Mouse (Mus musculus) MEL (cell line): ENCODE results near the gene Coil. TPM values are rescaled to one million over a fixed set of nuclear protein-coding genes. Genes with fewer than 3 reads are reported as not detected.

Experiments used
- DNase-seq: peaks from one replicate; pipeline ENCODE4 v3.0.0; 2011; ENCODE audit warnings: low read depth, low spot score
- H3K27ac ChIP-seq: 2 replicates; pipeline ENCODE4 v1.5.1; 2012; ENCODE audit warnings: low read depth, mild to moderate bottlenecking, control low read depth, low read length, moderate library complexity; ENCODE audit not compliant: control insufficient read depth
- H3K27me3 ChIP-seq, 2 experiments: fragments of 150-350 bp in 1 of 2; sonication (generic) in 1 of 2; 2 replicates each; pipeline ENCODE4 v1.6.1; 2012; ENCODE audit warnings: low read length in 2 of 2, mild to moderate bottlenecking in 2 of 2, improper control_type of control experiment in 1 of 2, moderate library complexity in 1 of 2; ENCODE audit not compliant: insufficient read depth in 2 of 2, control insufficient read depth in 1 of 2
- H3K36me3 ChIP-seq, 2 experiments: 2 replicates each; pipeline ENCODE4 v1.6.1; 2012 to 2014; ENCODE audit warnings: low read length in 2 of 2, improper control_type of control experiment in 1 of 2, inconsistent platforms in 1 of 2, mild to moderate bottlenecking in 1 of 2; ENCODE audit not compliant: insufficient read depth in 2 of 2, control insufficient read depth in 1 of 2
- H3K4me1 ChIP-seq, 2 experiments: fragments of 150-350 bp in 1 of 2; sonication (generic) in 1 of 2; 2 replicates each; pipeline ENCODE4 v1.6.1; 2012; ENCODE audit warnings: low read length in 2 of 2, improper control_type of control experiment in 1 of 2, mild to moderate bottlenecking in 1 of 2; ENCODE audit not compliant: insufficient read depth in 2 of 2, control insufficient read depth in 1 of 2
- H3K4me3 ChIP-seq, 2 experiments: fragments of 150-350 bp in 1 of 2; sonication (generic) in 1 of 2; 2 replicates each; pipeline ENCODE4 v1.5.1; 2012; ENCODE audit warnings: low read depth in 2 of 2, low read length in 2 of 2, mild to moderate bottlenecking in 2 of 2, moderate library complexity in 2 of 2, control low read depth in 1 of 2, improper control_type of control experiment in 1 of 2; ENCODE audit not compliant: control insufficient read depth in 1 of 2, insufficient read depth in 1 of 2
- H3K79me2 ChIP-seq: 2 replicates; pipeline ENCODE4 v1.6.1; 2012; ENCODE audit warnings: mild to moderate bottlenecking, low read length, moderate library complexity; ENCODE audit not compliant: control insufficient read depth, poor library complexity, insufficient read depth
- H3K9ac ChIP-seq: 2 replicates; pipeline ENCODE4 v1.6.1; 2012; ENCODE audit warnings: low read depth, mild to moderate bottlenecking, control low read depth, low read length, moderate library complexity; ENCODE audit not compliant: control insufficient read depth, poor library complexity, severe bottlenecking
- H3K9me3 ChIP-seq: fragments of 150-350 bp; sonication (generic); replicated peaks from 2 replicates; pipeline ENCODE4 v1.6.1; 2012; ENCODE audit warnings: mild to moderate bottlenecking, low read length, improper control_type of control experiment, moderate library complexity; ENCODE audit not compliant: insufficient read depth
- CHD1 ChIP-seq: IDR thresholded peaks from 2 replicates; pipeline ENCODE4 v1.6.1; 2012; ENCODE audit warnings: low read depth, mild to moderate bottlenecking, inconsistent platforms, low read length, improper control_type of control experiment
- CHD2 ChIP-seq: IDR thresholded peaks from 2 replicates; pipeline ENCODE4 v1.6.1; 2011; ENCODE audit warnings: low read length, improper control_type of control experiment
- CTCF ChIP-seq, 3 experiments: IDR thresholded peaks in 2 of 3; conservative IDR thresholded peaks in 1 of 3; 2 replicates each; pipeline ENCODE4 v1.5.1; 2011 to 2012; ENCODE audit warnings: low read length in 3 of 3, low read depth in 2 of 3, mild to moderate bottlenecking in 2 of 3, improper control_type of control experiment in 1 of 3, inconsistent platforms in 1 of 3, mixed read lengths in 1 of 3, moderate library complexity in 1 of 3; ENCODE audit not compliant: control insufficient read depth in 1 of 3, insufficient read depth in 1 of 3, poor library complexity in 1 of 3, severe bottlenecking in 1 of 3
- HCFC1 ChIP-seq: IDR thresholded peaks from 2 replicates; pipeline ENCODE4 v1.6.1; 2012; ENCODE audit warnings: low read depth, mild to moderate bottlenecking, inconsistent platforms, low read length, improper control_type of control experiment, moderate library complexity
- JUND ChIP-seq: IDR thresholded peaks from 2 replicates; pipeline ENCODE4 v1.6.1; 2011; ENCODE audit warnings: low read depth, mild to moderate bottlenecking, improper control_type of control experiment, low read length
- KAT2A ChIP-seq: conservative IDR thresholded peaks from 2 replicates; pipeline ENCODE4 v1.6.1; 2012; ENCODE audit warnings: low read depth, low read length, improper control_type of control experiment, inconsistent platforms
- MAZ ChIP-seq: IDR thresholded peaks from 2 replicates; pipeline ENCODE4 v1.6.1; 2012; ENCODE audit warnings: low read depth, mild to moderate bottlenecking, inconsistent platforms, low read length, improper control_type of control experiment
- MXI1 ChIP-seq: IDR thresholded peaks from 2 replicates; pipeline ENCODE4 v1.6.1; 2011; ENCODE audit warnings: mild to moderate bottlenecking, low read depth, low read length, improper control_type of control experiment
- NELFE ChIP-seq: IDR thresholded peaks from 2 replicates; pipeline ENCODE4 v1.6.1; 2011; ENCODE audit warnings: low read depth, low read length, improper control_type of control experiment
- NRF1 ChIP-seq: IDR thresholded peaks from 2 replicates; pipeline ENCODE4 v1.6.1; 2014; ENCODE audit warnings: low read depth, mild to moderate bottlenecking, inconsistent platforms, low read length, improper control_type of control experiment, moderate library complexity; ENCODE audit not compliant: poor library complexity, insufficient read depth, severe bottlenecking
- POLR2AphosphoS5 ChIP-seq: IDR thresholded peaks from 2 replicates; pipeline ENCODE4 v1.6.1; 2012; ENCODE audit warnings: low read depth, borderline replicate concordance, mild to moderate bottlenecking, inconsistent platforms, low read length, moderate library complexity, mixed read lengths
- RAD21 ChIP-seq: IDR thresholded peaks from 2 replicates; pipeline ENCODE4 v1.6.1; 2011; ENCODE audit warnings: mild to moderate bottlenecking, low read depth, low read length, improper control_type of control experiment
- RCOR1 ChIP-seq: IDR thresholded peaks from 2 replicates; pipeline ENCODE4 v1.6.1; 2012; ENCODE audit warnings: low read depth, mild to moderate bottlenecking, inconsistent platforms, low read length, improper control_type of control experiment
- SMC3 ChIP-seq: IDR thresholded peaks from 2 replicates; pipeline ENCODE4 v1.6.1; 2011; ENCODE audit warnings: low read depth, low read length, improper control_type of control experiment
- TCF12 ChIP-seq: IDR thresholded peaks from 2 replicates; pipeline ENCODE4 v1.6.1; 2014; ENCODE audit warnings: low read depth, mild to moderate bottlenecking, inconsistent platforms, low read length, improper control_type of control experiment, moderate library complexity
- USF1 ChIP-seq: IDR thresholded peaks from 2 replicates; pipeline ENCODE4 v1.6.1; 2014; ENCODE audit warnings: low read depth, mild to moderate bottlenecking, inconsistent platforms, low read length, improper control_type of control experiment, moderate library complexity
- ZC3H11A ChIP-seq: IDR thresholded peaks from 2 replicates; pipeline ENCODE4 v1.6.1; 2012; ENCODE audit warnings: low read depth, mild to moderate bottlenecking, inconsistent platforms, low read length, improper control_type of control experiment
- ZKSCAN1 ChIP-seq: IDR thresholded peaks from 2 replicates; pipeline ENCODE4 v1.6.1; 2012; ENCODE audit warnings: low read depth, mild to moderate bottlenecking, inconsistent platforms, low read length, improper control_type of control experiment, moderate library complexity
- ZNF384 ChIP-seq: IDR thresholded peaks from 2 replicates; pipeline ENCODE4 v1.6.1; 2012; ENCODE audit warnings: low read depth, mild to moderate bottlenecking, inconsistent platforms, low read length, improper control_type of control experiment
- polyA plus RNA-seq, 2 experiments: library from polyadenylated mRNA; stranded (reverse) in 1 of 2; unstranded in 1 of 2; fragments of >175 nt in 1 of 2; fragments of >200 nt in 1 of 2; gene quantifications; 2 replicates each; pipeline versions ENCODE4 v1.2.1 to v1.2.4; 2012; ENCODE audit warnings: low replicate concordance in 2 of 2, low read depth in 1 of 2; ENCODE audit not compliant: insufficient read length in 2 of 2, insufficient read depth in 1 of 2, missing spikeins in 1 of 2
- total RNA-seq: library from RNA; depleted of rRNA; stranded (reverse); fragments of 300-350 nt; gene quantifications from 2 replicates; pipeline ENCODE4 v1.2.3, GENCODE M21; 2012

Gene Coil
- total and polyA plus RNA-seq, 3 experiments, result 24.4 to 32.6 TPM; not detected in 1

DNA sequence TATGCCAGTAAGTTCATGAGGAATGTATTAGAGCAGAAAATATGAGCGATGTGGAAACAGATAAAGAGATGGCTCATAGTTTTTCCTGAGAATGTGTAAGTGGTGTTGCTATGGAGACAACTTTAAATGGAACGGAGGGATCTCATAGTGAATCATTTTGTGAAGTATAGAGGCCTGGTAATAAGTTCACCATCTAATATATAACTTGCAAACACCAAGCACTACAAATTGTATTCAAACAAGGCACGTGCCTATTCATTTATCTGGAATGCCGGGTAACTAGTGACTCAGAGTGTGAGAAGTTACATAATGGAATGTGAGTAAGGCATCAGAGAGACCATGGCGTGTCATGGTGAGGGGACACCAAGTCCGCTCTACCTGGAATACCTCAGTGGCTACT, 68.4 kb downstream of the Coil start:
- no peak overlapping the region for H3K9ac ChIP-seq
- no peak for DNase-seq
- H3K4me3 ChIP-seq, result no peak overlapping the region
- no peaks in the 10 kb centered on the region; a peak in 1 of 4 replicates for H3K36me3 ChIP-seq
- no peaks in the 10 kb centered on the region for H3K79me2 ChIP-seq
- H3K9me3 ChIP-seq, result no peaks in the 10 kb centered on the region
- H3K27me3 ChIP-seq, result no peaks in the 10 kb centered on the region
- H3K4me1 ChIP-seq, result no peaks in the 10 kb centered on the region
- H3K27ac ChIP-seq, result no peak overlapping the region
- TF ChIP-seq RCOR1 (no peak), CHD1 (no peak), KAT2A (no peak), NELFE (no peak), USF1 (no peak), MAZ (no peak), MXI1 (no peak), RAD21 (no peak), TCF12 (no peak), ZNF384 (no peak)

DNA sequence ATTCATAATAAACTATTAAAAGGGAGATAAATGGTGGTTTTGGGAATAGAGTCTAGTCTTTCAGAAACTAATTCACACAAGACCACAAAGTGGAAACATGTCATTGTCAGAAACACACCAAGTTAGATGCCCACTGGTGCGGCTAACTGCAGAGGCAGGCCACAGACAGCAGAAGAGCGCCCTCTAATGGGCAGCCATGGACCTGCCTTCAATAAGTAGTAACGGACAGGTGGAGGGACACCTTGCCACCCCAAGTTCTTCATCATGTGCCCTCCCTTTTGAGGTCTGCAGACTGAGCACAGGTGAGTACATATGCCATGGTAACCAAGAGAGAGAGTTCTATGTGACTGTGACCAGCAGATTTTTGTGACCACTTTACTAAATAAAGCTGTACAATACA, 69.3 kb downstream of the Coil start:
- H3K4me1 ChIP-seq, result no peaks in the 10 kb centered on the region
- no peak overlapping the region for H3K27ac ChIP-seq
- H3K9ac ChIP-seq, result no peak overlapping the region
- DNase-seq, result peak; percentile 77
- H3K9me3 ChIP-seq, result no peaks in the 10 kb centered on the region
- TF ChIP-seq ZC3H11A (peak; percentile 85), CHD2 (no peak), ZNF384 (peak; percentile 48), JUND (no peak), ZKSCAN1 (no peak), SMC3 (peak; percentile 80), CTCF (IDR thresholded peaks at IDR 0.05 in 2 of 3, conservative IDR thresholded peaks at IDR 0.05 in 1 of 3; ENCODE audit: control insufficient read depth in 1 of 3, insufficient read depth in 1 of 3, low read depth in 2 of 3, low read length in 3 of 3, poor library complexity in 1 of 3, severe bottlenecking in 1 of 3) (peak; percentile 96 to 97 (median 97)), TCF12 (no peak), NRF1 (no peak), RAD21 (peak; percentile 85), USF1 (no peak), MXI1 (no peak), POLR2AphosphoS5 (no peak), CHD1 (no peak), HCFC1 (no peak)
- no peaks in the 10 kb centered on the region; a peak in 1 of 4 replicates for H3K36me3 ChIP-seq
- no peaks in the 10 kb centered on the region for H3K27me3 ChIP-seq
- H3K79me2 ChIP-seq, result no peaks in the 10 kb centered on the region
- no peak overlapping the region for H3K4me3 ChIP-seq
